Mouse (Mus musculus) adrenal gland (tissue): ENCODE measurements around the gene Gmeb1.
"Not testable (repeated sequence)": the region's sequence is repeated elsewhere in the genome, so short reads cannot be mapped to it uniquely, and the experiment has no call there.

Experiments
- intact Hi-C: fragments of 180-260 bp; cut with DNase I; formaldehyde crosslinking; loops from one replicate; pipeline ENCODE4 v1.15.1; 2025

Gene Gmeb1

GRCm38 (mm10) chr4:132288840-132289239 is 27.4 kb upstream of the Gmeb1 start:
- intact Hi-C loops, result not testable (repeated sequence)

DNA sequence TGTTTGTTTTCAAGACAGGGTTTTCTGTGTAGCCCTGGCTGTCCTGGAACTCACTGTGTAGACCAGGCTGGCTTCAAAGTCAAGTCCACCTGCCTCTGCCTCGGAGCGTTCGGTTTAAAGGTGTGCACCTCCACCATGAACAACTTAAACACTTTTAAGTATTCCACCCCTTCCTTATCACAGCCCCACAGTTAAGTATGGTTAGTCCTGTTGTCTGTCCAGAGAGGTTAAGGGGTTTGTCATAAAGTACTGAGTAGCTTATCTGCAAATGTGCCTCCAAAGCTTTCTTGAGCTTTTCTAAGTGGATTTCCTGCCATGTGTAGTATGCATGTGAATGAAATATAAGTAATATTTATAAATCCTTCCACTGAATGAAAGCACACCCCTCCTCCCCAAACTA is 14.5 kb upstream of the Gmeb1 start:
- intact Hi-C loops, result no loop called here

GRCm38 (mm10) chr4:132274156-132274862 is 12.9 kb upstream of the Gmeb1 start, which contains the start of gene Taf12:
TSS of gene Taf12 (plus strand) at chr4:132274375.
- intact Hi-C loops, result loop anchor here (5.0 kb wide), 1 partner anchor 62 kb away; the partner anchor contains the start of gene Ythdf2

DNA sequence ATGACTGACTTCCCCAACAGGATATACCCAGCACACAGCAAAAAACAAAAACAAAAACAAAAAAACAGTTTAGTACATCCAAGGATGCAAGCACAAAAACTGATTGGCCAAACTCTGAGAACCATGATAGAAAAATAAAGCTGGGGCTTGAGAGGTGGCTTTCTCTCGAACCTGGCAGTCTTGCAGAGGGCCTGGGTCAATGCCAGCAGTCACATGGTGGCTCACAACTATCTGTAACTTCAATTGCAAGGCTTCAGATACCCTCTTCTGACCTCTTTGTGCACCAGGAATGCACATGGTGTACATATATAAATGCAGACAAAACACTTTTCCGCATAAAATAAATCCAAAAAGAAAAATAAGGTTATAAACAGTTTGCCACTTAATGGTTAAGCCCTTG is 11.8 kb upstream of the Gmeb1 start:
- intact Hi-C loops, result loop anchor here (5.0 kb wide), 1 partner anchor 61 kb away; the partner anchor contains the start of gene Ythdf2

GRCm38 (mm10) chr4:132269740-132270560 is 8.5 kb upstream of the Gmeb1 start:
- intact Hi-C loops, result loop anchor here (5.0 kb wide), 1 partner anchor 58 kb away; the partner anchor contains the start of gene Ythdf2

GRCm38 (mm10) chr4:132268871-132269739 is 7.7 kb upstream of the Gmeb1 start:
- intact Hi-C loops, result no loop called here

DNA sequence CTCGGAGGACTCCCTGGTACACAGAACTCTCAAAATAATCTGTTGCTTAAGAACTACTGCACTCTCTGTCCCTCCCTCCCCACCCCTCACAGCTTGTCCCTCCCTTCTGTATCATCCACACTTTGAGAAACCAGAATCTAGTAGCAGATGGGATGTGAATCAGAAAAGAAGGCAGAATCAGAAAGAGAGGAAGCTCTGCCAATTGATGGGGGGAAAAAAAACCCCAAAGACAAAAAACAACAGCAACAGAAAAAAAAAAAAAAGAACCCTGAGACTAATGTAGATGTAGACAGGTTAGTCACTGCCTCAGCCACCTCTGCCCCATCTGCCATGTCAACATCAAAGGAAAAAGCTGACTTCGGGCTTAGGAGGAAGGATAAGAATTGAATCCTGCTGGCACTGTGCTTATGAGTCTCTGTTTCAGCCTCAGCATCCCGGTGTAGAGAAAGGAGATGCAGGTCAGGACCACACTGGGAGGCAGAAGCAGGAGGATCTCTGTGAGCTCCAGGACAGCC is 5.5 kb upstream of the Gmeb1 start:
- intact Hi-C loops, result no loop called here

DNA sequence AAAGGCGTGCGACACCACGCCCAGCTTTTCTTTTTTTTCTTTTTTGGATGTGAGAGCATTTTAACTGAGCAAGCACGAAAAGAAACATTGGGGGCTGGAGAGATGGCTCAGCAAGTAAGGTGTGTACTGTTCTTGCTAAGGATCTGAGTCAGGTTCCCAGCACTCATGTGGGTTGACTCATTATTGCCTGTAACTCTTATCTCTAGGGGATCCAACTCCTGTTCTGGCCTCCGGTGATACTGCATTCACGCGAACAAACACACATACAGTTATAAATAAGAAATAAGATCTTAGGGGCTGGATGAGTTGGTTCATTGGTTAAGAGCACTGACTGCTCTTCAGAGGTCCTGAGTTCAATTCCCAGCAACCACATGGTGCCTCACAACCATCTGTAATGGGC is 1.9 kb upstream of the Gmeb1 start:
- intact Hi-C loops, result no loop called here

- intact Hi-C loops, result no loop called here
Measured at GRCm38 (mm10) chr4:132262358-132262616, 885 bp upstream of the Gmeb1 start.

DNA sequence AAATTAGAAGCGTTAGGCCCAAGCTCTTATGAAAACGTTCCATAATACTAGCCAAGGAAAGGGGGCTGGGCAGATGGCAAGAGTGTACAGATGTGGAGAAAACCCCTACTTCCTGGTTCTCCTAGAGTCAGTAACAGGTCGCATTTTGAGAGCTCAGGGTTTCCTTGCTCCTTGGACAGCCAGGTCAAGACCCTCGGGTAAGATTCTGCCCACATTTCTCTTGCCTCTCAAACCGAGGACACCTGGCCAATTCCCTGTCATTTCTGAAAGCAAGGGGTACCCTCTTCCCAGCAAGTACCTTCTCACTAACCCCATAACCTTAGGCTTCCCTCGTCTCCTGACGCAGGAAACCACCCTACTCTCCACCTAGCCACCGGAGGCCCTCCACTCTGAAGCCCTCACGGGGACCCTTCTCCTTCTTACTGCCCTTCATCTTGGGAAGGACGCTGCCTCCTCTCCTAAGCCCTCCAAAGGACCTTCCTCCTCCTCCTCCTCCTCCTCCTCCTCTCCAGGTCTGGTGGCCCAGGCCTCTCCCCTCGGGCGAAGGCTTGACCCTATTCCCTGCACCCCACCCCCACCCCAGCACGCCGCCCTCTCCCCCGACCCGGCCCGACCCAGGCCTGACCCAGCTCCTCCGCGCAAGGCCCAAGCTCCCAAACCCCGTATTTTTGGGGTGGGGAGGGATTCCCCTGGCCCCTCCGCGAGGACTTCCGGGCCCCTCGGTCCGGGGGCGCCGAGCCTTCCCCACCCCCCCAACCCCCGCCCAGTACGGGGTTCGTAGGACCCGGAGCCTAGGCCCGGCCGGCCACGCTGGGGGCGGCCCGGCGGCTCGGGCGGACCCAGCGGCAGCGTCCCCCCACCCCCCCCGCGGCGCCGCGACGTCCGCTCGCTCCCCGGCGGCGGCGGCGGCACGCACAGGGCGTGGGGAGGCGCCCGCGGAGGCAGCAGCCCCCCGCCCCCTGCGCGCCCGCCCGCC is 710 bp downstream of the Gmeb1 start:
- intact Hi-C loops, result no loop called here

DNA sequence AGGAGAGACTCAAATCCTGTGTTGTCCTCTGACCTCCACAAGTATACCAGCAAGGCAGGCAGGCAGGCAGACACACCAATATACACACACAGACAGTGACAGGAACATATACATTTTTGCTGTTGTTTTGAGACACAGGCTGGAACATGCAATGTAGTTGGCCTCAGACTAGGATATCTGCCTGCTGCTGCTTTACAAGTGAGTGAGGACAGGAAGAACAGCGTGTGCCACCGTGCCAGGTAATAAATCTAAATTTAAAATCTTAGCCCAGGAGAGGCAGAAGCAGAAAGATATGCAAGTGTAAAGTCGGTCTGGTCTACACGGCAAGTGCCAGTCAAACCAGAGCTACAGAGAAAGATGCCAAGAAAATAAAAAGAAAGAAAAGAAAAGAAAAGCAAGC is 2.2 kb downstream of the Gmeb1 start:
- intact Hi-C loops, result no loop called here

- intact Hi-C loops, result no loop called here
Measured at GRCm38 (mm10) chr4:132256384-132256783, 5.0 kb downstream of the Gmeb1 start.

DNA sequence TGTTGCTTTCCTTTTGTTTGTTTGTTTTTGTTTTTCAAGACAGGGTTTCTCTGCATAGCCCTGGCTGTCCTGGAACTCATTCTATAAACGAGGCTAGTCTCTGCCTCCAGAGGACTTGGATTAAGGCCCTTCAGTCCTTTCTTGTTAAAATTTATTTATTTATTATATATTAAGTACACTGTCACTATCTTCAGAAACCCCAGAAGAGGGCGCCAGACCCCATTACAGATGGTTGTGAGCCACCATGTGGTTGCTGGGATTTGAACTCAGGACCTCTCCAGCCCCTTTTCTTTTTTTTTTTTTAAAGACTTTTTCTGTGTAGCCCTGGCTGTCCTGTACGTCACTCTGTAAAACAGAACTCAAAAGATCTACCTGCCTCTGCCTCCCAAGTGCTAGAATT is 6.4 kb downstream of the Gmeb1 start:
- intact Hi-C loops, result loop anchor here (5.0 kb wide), 1 partner anchor 38 kb away; no protein-coding TSS in a partner anchor

GRCm38 (mm10) chr4:132253622-132254021 is 7.8 kb downstream of the Gmeb1 start:
- intact Hi-C loops, result loop anchor here (5.0 kb wide), 1 partner anchor 36 kb away; no protein-coding TSS in a partner anchor

GRCm38 (mm10) chr4:132253128-132253527 is 8.3 kb downstream of the Gmeb1 start:
- intact Hi-C loops, result loop anchor here (5.0 kb wide), 1 partner anchor 36 kb away; no protein-coding TSS in a partner anchor

DNA sequence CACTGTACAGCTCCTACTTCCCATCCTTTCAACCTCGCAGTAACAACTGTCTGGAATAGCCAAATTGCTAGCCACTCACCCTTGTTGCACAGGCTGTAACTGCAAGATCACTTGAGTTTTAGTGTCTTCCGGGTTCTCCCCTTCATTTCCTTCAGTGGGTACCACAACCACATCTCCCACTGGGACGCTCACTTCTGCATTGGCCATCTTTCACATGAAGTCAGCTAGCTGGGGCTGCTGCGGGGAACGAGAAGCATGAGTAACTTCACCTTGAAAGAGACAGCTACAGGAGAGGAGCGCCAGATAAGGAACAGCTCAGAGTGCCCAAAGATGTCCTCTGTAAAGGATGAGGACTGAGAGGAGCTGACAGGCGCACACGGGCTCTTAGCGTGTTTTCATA is 9.8 kb downstream of the Gmeb1 start:
- intact Hi-C loops, result loop anchor here (5.0 kb wide), 1 partner anchor 34 kb away; no protein-coding TSS in a partner anchor

GRCm38 (mm10) chr4:132247451-132247997 is 13.9 kb downstream of the Gmeb1 start:
- intact Hi-C loops, result no loop called here

- intact Hi-C loops, result no loop called here
Measured at GRCm38 (mm10) chr4:132245643-132246042, 15.8 kb downstream of the Gmeb1 start.

- intact Hi-C loops, result no loop called here
Measured at GRCm38 (mm10) chr4:132241208-132241607, 20.2 kb downstream of the Gmeb1 start.

DNA sequence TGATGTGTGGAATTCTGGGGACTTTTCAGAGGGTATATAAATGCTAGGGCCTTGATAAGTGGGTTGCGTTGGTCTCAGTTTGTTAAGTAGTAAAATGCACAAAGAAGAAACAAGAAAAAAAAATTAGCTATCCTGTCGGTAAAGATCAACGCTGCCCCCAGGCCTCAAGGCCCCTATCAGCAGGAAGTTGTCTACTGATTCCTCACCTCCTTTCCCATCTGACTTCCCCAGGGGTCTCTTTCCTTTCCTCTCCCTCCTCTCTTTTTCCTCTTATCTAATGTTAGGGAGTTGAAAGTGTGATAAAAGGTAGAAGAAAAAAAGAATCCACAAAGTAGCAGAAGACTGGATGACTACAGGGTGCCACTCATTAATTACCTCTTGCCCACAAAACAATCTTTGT is 21.0 kb downstream of the Gmeb1 start:
- intact Hi-C loops, result no loop called here
